Comparison of ENCODE assay signal across 17 mouse cellular contexts in the genomic region with DNA sequence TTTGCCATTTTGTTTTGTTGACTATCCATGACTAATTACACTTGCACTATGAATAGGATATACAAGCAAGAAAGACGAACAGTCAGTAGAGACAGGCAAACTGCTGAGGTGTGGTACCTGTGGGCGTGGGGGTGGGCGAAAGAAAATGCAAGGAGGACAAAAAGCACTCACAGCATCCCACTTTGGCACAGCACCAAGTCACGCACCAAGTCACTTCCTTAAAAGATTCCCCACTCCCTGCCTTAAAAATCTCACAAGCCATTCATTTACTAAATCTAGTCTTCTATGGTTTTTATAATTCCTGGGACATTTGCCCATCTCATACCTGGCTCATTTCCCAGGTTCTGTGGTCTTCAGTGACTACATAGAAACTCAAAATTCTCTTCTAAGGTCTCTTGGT.
DNase-seq lines count a peak whose midpoint lies in the region.
"Had no signal": no experiment of that assay in that cellular context is flagged by ENCODE, and none has a peak within 500 bp of the region (broad histone marks: within the 10 kb centered on the region; RNA-seq: fewer than 3 reads in every experiment).

No protein-coding gene starts in this region.

- peak; percentile 51 to 54 for DNase-seq in frontal cortex, postnatal 36 days (ENCODE audit: low spot score in 2 of 2)
- DNase-seq in frontal cortex, postnatal 14 days (ENCODE audit: low spot score in 2 of 2): no peak
- peak; percentile 69 to 74 for DNase-seq in right cerebral cortex, adult 2 months (ENCODE audit: low spot score in 2 of 2)
- no peak for DNase-seq in right cerebral cortex, postnatal 14 days
- DNase-seq in left cerebral cortex, adult 9 months (ENCODE audit: low spot score in 2 of 2): peak; percentile 27 to 68
- peak; percentile 58 for DNase-seq in telencephalon, adult 2 months (ENCODE audit: low read depth, low spot score)
- no peak for DNase-seq in ovary, adult 18-20 months (ENCODE audit: low spot score)
- no peak for DNase-seq in kidney, adult 18-20 months
- DNase-seq: adrenal gland, postnatal 25 days; cerebellum, adult 11 months; cerebellum, postnatal 36 days; embryo, embryonic 11 days; heart, postnatal 10 days; kidney, postnatal 25 days; lung, adult 18-20 months; lung, postnatal 10 days; thymus, postnatal 14 days had no signal

Comparison
In these comparisons a context has a peak if more than half of its experiments do, and no peak if none do; other contexts are left out.
1. DNase-seq: peak in frontal cortex, postnatal 36 days (2 of 2), right cerebral cortex, adult 2 months (2 of 2), left cerebral cortex, adult 9 months (2 of 2) and telencephalon, adult 2 months (single experiment); none in frontal cortex, postnatal 14 days (0 of 2), right cerebral cortex, postnatal 14 days (single experiment), ovary, adult 18-20 months (single experiment) and kidney, adult 18-20 months (single experiment).